8 mouse cellular contexts compared by ENCODE assay signal in genomic region chr2:128572726-128573624, GRCm38 (mm10). TPM values are rescaled to one million over a fixed set of nuclear protein-coding genes. Genes with fewer than 3 reads are reported as not detected.
DNase-seq lines count a peak whose midpoint lies in the region; ATAC-seq and TF ChIP-seq lines count a peak whose summit lies in the region.

No protein-coding gene starts in this region.

- H3K9me3 ChIP-seq in forebrain, postnatal 0 days (ENCODE audit: low read length) = no peaks in the 10 kb centered on the region
- H3K9me3 ChIP-seq in hindbrain, embryonic 15.5 days = no peaks in the 10 kb centered on the region

- ATAC-seq in forebrain, postnatal 0 days = peak; percentile 94
- peak; percentile 80 for ATAC-seq in hindbrain, embryonic 15.5 days (ENCODE audit: low FRiP score, low read depth)
- peak; percentile 88 for ATAC-seq in megakaryocyte, adult 5-6 weeks (ENCODE audit: poor library complexity, severe bottlenecking)

- WGBS in forebrain, postnatal 0 days = 46% methylated on average over 16 of the region's 16 CpGs
- WGBS in hindbrain, embryonic 15.5 days = 54% methylated on average over 16 of the region's 16 CpGs

- DNase-seq in Muller cell, postnatal 12 days (ENCODE audit: inconsistent ontology term) = peak; percentile 69
- DNase-seq in cerebellum, adult 18-20 months = peak; percentile 82 to 85
- DNase-seq in forebrain, postnatal 0 days = peak; percentile 92
- peak; percentile 84 to 87 for DNase-seq in layer of hippocampus, postnatal 14 days (ENCODE audit: low spot score in 2 of 2)
- peak; percentile 77 for DNase-seq in right cerebral cortex, adult 18-20 months
- DNase-seq in thymus, postnatal 4 days = peak; percentile 87

- peak; percentile 98 for TF ChIP-seq CTCF in forebrain, postnatal 0 days (IDR thresholded peaks at IDR 0.05; ENCODE audit: low read depth)

- no peak overlapping the region for H3K27ac ChIP-seq in forebrain, postnatal 0 days (ENCODE audit: low read depth, low read length)
- no peak overlapping the region for H3K27ac ChIP-seq in hindbrain, embryonic 15.5 days (replicated peaks)

- H3K9ac ChIP-seq in forebrain, postnatal 0 days = no peak overlapping the region
- H3K9ac ChIP-seq in hindbrain, embryonic 15.5 days = no peak overlapping the region

- no peak overlapping the region for H3K4me2 ChIP-seq in forebrain, postnatal 0 days (ENCODE audit: low read depth)
- no peak overlapping the region for H3K4me2 ChIP-seq in hindbrain, embryonic 15.5 days

- no peaks in the 10 kb centered on the region for H3K27me3 ChIP-seq in forebrain, postnatal 0 days (ENCODE audit: insufficient read depth, low read length)
- no peaks in the 10 kb centered on the region for H3K27me3 ChIP-seq in hindbrain, embryonic 15.5 days

- H3K4me1 ChIP-seq in forebrain, postnatal 0 days (ENCODE audit: insufficient read depth) = no peaks in the 10 kb centered on the region
- no peaks in the 10 kb centered on the region for H3K4me1 ChIP-seq in hindbrain, embryonic 15.5 days (replicated peaks)

- no peaks in the 10 kb centered on the region for H3K36me3 ChIP-seq in forebrain, postnatal 0 days (ENCODE audit: insufficient read depth)
- no peaks in the 10 kb centered on the region for H3K36me3 ChIP-seq in hindbrain, embryonic 15.5 days

- H3K4me3 ChIP-seq in forebrain, postnatal 0 days (ENCODE audit: low read depth, low read length) = no peak overlapping the region
- H3K4me3 ChIP-seq in hindbrain, embryonic 15.5 days = no peak overlapping the region

RNA-seq across cellular contexts. Expression of gene Spdye4c, which starts 18.0 kb away (rescaled TPM):
- total RNA-seq in forebrain, postnatal 0 days (2014; rRNA removed) = not detected in 2 replicates
- polyA plus RNA-seq in forebrain, postnatal 0 days (2015; fragmentation: Nextera tagmentation; extraction: Ambion mirVana) = not detected in 2 replicates
- polyA plus RNA-seq in hindbrain, embryonic 15.5 days (2015; fragmentation: Nextera tagmentation; extraction: Ambion mirVana) = not detected in 2 replicates
- not detected for total RNA-seq in layer of hippocampus, postnatal 14 days (2021)
- total RNA-seq in megakaryocyte, adult 5-6 weeks (2015) = not detected in 2 replicates
- total RNA-seq in megakaryocyte, adult 5-6 weeks (2017) = not detected in 2 replicates
